Mouse (Mus musculus) urinary bladder, postnatal 25 days (tissue): ENCODE data around the gene Txlnb.
"Not testable (repeated sequence)": the region's sequence is repeated elsewhere in the genome, so short reads cannot be mapped to it uniquely, and the experiment has no call there.

Experiments
- DNase-seq: peaks from one replicate; pipeline ENCODE4 v3.0.0; 2022; ENCODE audit warnings: low spot score

Txlnb gene

DNA sequence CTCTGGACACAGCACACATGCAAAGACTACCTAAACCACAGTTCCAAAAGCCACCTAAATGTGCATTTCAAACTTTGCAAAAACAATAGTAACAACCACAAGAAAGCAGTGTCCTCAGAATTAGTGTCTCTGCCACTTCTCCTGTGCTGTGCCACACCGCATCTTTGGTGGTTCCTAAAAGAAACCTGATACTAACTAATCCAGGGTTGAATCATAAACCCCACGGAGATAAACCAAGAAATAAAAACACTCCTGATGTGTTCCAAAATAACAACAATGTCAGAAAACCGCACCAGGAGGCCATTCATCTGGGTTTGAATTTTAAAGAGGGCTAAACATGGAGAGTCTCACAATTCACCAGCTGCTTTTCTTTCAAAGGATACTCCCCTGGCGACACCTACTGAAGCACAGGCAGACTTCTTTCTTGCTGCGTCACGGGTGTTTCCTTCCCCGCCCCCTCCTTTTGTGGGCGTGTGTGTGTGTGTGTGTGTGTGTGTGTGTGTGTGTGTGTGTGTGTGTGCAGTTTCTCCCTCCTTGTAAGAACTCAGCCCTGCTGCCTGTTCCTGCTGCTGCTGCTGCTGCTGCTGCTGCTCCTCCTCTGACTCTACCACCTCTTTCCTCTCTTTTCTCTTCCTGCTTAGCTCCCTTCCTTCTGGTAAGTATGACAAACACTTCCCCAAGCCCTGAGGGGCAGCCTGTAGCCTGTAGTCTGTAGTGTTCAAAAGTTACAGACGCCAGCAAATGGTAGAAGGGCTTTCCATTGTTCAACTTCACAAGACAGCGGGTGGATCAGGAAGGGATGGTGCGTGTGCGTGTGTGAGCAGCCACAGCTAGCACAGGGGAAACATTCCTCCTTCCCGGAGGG lies at the start of gene Txlnb:
Gene Txlnb (plus strand): TSS at position 460 of the 865 bp plus-strand sequence.
- peak; percentile 25 for DNase-seq

DNA sequence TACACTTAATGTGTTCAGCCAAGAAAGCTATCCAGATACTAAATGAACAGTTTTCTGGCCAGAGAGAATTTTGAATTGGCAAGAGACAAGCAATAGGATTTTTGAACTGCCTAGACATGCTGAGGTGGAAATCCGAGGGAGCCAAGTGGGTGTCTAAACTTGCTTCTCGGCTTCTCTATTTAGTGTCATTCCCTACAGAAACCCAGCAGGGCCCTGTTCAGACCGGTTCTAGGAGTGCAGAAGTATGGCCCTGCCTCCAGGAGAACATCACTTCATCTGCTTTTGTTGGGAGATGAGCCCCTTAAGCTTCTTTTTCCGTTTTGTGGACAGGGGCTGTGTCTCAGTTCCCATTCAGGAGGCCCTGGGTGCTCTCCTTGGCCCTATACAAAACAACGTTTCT lies 43.5 kb upstream of the Txlnb start:
- DNase-seq, result no peak

DNA sequence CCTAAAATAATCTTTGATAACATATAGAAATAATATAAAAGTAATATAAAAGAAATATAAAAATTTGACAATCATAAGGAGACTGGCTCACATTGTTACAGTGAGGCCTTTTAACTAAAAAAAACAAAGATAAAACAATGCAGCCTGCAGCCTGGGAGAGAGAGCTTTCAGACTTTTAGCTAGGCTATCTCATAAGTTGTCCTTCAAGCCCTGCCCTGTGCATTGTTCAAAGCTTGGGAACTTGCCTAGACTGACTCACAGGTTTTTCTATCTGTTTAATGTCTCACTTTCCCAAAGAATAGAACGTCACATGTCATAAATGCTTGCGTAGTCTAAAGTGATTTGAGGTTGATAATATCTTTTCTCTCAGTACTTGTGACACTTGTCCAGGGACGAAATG lies 36.3 kb upstream of the Txlnb start:
- DNase-seq, result no peak

DNA sequence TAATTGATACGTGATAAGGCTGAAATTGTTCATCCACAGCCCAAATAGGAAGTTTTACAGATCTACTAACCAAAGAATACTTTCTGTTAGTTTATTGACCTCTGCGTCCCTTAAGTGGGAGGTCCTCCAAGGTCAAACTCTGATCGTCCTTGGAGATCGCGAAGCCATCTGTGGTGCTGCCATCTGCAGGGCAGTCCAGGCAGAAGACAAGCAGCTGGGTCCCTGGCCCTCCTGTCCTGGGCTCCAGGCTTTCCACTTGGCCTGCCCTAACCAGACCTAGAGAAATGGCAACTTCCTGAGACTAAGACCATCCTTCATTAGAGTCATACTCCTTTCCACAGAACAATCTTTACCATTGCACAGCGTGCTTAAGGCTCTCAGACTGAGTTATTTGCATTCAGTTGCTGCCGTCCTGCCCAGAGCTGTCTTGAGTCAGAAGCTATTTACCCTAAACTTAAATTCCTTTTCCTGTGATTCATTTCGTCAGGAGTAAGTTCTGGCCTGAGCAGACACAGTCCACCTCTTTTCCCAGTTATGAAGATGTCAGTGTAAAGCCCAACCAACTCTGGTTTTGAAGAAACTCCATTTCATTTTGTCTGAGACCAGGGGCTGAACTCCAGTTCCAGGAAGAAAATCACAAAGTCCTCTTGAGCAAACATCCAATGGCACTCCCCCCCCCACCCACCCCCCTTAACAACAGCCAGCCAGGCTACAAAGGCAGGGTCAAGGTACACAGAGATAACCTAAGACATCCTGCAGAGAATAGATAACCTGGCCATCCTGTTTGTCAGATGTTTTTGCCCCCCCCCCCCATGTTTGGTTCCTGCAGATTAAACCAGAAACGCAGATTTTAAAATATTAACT lies 35.0 kb upstream of the Txlnb start:
- no peak for DNase-seq

DNA sequence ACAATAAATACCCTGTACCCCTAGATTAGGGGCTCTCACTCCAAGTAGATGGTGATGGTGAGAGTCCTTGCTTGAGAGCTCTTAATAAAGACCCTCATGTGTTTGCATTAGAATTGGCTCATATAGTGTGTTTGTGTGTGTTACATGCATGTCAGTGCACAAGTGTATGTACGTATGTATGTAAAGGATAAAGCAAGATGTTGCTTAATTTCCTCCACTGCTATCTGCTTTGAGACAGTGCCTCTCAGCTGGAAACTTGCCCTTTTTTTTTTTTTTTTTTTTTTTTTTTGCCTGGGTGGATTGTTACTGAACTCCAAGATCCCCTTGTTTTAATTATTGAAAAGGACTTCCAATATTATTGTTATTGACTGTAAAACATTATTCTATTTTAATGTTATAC lies 34.4 kb upstream of the Txlnb start:
- DNase-seq, result no peak

DNA sequence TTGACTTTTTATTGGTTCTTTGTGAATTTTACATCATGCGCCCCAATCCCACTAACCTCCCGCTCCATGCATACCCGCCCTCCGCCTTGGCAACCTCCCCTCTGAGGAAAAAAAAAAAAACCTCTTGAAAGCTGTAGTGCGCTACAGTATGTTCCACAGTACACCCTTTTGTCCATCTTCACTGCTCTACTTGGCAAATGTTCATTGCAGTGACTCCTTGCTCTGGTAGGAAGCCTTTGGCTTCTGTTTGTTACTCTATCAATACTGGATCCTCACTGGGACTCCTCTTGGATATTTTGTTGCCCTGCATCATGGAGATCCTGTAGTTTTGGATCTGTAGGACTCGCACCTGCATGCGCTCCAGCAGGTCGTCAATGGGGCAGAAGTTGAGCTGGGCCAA lies 33.1 kb upstream of the Txlnb start:
- DNase-seq, result no peak

DNA sequence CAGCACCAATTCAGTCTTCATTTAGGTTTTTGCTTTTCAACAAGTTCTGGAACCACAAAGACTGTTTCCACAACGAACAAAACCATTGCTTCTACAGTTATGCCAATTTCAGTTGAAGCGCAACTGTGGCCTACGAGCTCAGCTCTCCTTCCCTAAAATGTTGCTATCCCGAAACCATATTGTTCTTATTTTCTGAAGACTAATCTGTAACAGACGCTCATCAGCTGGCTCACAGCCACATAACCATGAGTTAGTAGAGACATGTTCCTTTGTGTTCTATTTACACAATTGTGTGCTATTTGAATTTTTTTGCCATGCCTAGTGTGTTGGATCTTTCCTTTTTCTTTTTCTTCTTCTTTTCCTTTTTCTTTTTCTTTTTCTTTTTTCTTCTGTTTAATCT lies 26.2 kb upstream of the Txlnb start:
- DNase-seq, result no peak

DNA sequence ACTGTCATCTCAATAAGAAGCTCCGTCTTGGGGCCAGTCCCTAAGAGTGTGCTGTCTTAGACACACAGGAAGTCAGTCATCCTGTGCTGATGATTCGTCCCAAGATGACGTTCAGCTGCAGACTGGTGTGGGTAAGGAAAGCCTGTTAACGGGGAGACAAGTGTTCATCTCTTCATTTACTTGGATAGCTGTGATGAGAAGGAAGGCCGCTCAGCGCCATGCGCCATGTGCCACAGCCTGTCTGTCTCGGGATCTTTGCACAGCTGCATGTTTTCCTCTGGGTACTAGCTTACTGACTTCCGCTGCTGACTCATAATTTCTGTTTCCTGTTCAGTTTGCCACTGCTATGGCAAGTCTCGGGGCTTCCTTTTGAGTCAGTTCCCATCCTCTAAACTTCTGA lies 23.7 kb upstream of the Txlnb start:
- DNase-seq, result no peak

DNA sequence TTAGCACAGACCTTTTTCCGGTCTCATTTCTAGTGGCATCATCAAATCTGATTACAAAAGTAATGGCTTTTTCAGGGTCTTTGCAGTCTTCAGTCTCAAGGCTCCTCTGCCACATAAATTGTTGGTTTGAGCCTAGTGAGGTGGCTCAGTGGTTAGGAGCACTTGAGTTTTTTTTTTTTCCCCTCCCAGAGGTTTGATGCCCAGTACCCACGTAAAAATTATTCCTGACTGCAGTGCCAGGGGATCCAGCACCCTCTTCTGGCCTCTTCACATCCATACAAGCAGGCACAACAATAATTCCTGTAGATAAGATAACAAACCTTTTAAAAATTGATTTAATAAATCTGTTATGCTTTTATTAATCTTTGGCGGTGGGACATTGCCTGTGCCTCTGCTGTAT lies 21.7 kb upstream of the Txlnb start:
- no peak for DNase-seq

DNA sequence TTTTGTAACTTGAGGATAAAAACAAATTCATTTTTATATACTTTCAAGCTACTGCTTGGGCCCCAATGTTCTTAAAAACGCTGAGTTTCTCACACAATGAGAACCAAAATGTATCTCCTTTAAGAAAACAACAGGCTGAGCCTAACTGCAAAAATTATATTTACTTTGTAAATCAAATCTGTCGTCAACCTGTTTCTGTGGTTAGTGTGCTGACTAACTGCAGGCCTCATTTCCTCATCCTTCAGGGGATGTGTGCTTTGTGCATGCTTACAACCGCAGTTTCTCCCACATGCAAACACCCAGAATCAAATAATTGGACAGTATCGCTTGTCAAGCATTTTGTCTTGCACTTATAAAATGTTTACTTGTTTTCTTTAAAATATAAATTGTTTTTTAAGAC lies 20.9 kb upstream of the Txlnb start:
- no peak for DNase-seq

DNA sequence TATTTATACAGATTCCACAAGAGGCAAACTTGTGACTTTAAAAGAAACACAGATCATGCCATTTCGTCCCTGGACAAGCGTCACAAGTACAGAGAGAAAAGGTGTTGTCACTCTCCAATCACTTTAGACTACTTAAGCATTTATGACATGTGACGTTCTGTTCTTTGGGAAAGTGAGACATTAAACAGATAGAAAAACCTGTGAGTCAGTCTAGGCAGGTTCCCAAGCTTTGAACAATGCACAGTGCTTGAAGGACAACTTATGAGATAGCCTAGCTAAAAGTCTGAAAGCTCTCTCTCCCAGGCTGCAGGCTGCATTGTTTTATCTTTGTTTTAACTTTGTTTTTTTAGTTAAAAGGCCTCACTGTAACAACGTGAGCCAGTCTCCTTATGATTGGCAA lies 19.3 kb upstream of the Txlnb start:
- not testable (repeated sequence) for DNase-seq

DNA sequence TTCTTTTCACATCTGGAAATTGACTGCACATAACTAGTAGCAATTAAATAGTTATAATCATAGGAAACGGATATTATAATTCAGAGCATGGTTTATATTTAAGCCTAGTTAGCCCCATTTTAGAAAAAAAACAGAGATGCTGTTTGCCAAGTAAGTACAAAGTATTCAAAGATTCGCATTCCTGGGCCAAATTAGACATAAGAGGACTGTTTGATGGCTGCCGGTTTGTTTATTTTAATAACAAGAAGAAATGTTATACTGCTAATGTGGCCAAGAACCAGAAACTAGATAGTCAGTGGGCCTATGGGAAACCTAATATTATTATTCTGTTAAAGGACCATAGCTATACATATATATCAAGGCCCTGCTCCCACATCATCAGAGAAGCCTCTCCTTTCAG lies 9.3 kb upstream of the Txlnb start:
- DNase-seq, result no peak

DNA sequence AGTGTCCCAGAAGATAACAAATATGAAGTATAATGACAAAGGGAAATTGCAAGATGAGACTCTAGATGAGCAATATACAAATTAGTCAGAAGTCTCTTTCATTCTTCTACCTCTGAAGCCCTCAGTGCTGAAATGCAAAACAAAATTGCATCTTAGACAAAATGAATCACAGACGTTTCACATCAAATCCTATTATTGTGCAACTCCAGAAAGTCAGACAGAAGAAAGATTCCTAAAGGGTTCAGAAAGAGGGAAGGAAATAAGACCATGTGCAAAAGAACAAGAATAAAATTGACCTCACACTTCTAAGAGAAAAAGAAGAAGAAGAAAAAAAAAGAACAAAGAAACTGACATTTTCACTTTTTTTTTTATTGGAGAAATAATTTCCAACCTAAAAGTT lies 8.1 kb upstream of the Txlnb start:
- no peak for DNase-seq

DNA sequence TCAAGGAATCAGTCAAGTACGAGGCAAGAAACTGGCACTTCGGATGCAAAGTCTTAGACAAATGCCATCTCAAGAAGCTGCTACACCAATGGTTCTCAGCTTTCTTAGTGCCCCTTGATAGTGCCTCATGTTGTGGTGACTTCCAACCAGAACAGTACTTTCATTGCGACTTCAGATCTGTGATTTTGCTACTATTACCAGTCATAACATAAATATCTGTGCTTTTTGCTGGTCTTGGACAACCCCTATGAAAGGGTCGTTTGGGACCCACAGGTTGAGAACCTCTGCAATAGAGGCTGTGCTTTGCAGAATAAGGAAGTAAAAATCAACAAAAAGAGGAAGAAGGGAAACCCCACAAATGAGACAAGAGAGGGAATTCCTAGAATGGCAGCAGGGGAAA lies 7.7 kb upstream of the Txlnb start:
- DNase-seq, result no peak

DNA sequence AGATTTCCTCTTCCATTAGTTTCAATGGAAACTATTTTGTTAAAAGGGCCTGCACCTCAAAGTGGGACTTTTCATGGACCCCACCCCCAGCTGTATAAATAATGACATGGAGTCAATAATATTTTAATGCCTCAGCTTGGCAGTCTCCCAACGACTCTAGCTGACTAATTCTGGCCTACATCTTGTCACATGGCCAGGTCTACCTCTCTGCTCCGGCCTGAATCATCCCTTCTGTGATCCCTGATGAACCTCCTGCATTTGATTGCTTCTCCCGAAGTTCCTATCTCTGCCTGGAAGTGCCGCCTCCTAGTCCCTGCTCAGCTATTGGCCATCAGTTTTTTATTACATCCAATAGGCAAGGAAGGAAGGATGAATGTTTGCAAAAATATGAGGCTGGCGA lies 2.1 kb upstream of the Txlnb start:
- no peak for DNase-seq

DNA sequence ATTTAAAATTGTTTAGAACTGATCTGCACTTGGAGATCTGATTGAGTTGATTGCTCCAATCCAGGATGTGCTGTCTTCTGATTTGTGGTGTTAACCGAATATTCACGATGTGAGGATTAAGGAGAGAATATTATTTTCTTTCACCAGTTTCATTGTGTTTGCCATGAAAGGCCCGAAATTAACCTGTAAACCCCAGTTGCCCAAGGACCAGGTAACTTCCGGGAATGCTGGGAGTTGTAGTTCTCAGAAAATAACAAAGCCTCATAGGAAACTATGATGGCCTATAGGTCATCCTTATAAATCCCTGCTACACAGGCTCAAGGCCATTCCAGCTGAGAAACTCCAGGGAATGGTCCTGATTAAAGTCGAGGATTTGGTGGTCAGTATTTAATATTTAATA lies 1.6 kb upstream of the Txlnb start:
- no peak for DNase-seq

DNA sequence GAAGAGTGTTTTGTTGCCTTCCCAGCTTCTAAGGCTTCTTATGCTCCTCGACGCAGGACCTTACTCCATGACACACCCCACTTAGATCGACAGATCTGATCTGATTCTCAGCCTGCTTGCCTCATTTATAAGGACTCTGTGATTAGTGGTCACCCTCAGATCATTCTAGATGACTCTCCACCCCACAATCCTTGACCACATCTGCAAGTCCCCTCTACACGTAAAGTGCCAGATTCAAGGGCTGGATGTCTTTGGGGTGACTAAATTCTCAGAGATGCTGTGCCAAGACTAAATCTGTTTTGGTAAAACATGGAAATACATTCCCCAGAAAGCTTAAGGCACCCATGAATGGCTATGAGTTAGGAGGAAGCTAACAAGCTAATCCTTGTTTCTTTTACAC lies 799 bp upstream of the Txlnb start:
- DNase-seq, result no peak

DNA sequence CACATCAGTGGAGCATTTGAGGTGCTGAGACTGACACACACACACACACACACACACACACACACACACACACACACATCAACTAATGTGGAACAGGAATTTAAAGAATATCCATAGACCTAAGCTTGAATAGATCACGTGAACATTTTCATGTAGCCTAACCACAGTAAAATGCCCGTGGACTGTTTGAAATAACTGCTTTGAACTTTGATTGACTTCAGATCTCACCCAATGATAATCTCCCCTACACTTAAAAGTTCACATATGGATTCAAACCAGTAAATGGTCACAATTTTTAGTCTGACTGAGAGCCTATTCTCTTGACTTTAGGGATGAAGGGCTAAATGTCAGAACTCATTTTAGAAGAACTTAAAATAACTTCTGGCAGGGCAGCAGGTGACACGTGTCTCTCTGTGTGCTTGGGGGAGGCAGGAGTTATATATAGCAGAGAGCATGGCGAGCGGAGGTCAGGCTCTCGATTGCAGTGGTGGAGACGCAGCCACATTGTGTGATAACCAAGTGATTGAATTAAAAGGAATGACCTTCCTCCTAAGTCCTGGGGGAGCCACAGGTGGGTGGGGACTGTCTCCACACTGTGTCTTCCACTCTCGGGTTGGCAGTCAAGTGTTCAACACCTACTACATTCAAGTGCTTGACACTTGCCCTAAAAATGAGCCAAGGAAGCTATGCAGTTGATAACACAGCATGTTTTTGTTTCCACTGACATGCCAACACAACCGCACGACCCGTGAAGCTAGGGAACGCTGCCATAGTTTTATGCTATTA lies 1.0 kb downstream of the Txlnb start:
- DNase-seq, result no peak

DNA sequence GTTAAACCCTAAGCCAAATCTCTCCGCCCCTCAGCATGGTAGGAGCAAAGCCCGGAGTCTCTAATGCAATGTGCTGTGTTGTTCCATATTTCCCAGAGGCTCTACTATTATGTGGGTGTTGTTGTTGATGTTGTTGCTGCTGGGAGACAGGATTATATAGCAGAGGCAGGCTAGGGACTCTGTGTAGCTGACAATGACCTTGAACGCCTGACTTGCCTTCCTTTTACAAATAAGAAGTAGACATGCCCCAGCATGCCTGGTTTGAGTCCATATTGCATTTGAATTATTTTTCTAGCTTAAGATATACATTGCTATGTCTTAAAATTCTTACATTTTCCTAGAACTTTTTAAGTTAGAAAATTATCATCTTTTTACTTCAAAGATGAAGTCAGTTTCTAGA lies 1.7 kb downstream of the Txlnb start:
- no peak for DNase-seq

DNA sequence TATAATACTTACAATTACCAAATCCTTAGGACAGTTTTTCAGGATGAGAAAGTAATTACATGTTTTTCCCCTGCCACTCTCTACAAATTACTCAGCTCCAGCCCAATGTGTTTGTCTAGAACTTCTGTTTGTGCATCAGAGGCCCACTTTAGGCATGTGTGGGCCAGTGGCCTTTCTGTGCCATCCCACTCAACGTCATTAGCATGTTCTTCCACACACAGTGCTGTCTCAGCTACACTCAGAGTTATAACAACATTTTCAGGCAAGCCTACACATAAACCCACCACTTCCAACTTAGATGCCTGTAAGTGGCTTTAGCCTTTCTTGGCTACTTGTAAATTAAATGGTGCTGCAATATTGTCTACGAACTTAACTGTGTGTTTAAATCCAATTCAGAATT lies 5.8 kb downstream of the Txlnb start:
- DNase-seq, result no peak

DNA sequence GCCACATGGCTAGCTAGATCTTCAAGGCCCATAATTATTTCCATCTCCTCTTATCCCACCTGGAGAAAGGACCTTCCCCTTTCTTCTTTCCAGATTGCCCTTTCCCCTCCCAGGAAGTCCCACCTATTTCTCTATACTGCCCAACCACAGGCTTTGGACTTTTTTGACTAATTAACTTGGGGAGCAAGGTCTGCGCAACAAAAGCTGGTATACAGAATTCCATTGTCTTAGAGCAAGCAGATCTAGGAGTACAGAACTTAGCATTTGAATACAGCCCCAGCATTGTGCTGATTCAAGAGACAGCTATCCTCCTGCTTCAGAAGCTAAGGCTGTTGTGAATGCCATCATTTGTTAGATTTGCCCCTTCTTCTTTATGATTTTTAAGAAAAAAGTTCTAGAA lies 12.5 kb downstream of the Txlnb start:
- no peak for DNase-seq

DNA sequence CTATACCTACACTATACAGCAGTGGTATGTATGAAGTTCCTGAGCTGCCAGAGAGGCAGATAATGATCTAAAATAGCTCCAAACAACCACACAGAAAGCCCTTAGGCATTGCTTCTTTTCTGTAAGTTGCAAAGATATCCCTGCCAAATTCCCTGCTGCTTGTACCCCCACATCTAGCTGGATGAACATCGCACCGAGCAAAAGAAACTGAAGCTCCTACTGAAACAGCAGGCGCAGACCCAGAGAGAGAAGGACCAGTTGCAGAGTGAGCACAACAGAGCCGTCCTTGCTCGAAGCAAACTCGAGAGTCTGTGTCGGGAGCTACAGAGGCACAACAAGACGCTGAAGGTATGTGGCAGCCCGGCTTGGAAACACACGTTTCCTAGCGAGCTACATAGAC lies 19.0 kb downstream of the Txlnb start:
- DNase-seq, result no peak

DNA sequence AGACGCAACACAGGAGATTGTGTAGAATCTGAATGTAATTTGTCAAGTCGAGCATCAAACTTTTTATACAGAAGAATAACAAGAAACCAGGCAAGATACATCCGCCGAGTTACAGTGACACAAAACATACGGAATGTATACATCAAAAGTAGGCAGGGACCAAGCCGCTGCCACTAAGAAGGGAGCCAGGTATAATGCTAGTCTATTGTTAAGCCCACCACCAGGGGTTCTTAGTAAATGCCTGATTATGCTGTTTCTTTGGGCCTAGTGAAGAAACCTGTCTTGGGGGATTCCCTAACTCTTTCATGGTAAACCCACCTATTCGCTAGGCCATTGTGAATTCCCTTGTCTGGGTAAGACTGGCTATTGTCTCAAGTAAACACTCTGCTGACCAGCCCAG lies 24.4 kb downstream of the Txlnb start:
- not testable (repeated sequence) for DNase-seq
